Mouse (Mus musculus): ENCODE measurements at regions not wholly inside any gene's neighbourhood (a gene's known extent, or its start where the extent isn't known, plus 50 kb on each side); places are given as distances from the start of the nearest gene placed in this dataset.

DNA sequence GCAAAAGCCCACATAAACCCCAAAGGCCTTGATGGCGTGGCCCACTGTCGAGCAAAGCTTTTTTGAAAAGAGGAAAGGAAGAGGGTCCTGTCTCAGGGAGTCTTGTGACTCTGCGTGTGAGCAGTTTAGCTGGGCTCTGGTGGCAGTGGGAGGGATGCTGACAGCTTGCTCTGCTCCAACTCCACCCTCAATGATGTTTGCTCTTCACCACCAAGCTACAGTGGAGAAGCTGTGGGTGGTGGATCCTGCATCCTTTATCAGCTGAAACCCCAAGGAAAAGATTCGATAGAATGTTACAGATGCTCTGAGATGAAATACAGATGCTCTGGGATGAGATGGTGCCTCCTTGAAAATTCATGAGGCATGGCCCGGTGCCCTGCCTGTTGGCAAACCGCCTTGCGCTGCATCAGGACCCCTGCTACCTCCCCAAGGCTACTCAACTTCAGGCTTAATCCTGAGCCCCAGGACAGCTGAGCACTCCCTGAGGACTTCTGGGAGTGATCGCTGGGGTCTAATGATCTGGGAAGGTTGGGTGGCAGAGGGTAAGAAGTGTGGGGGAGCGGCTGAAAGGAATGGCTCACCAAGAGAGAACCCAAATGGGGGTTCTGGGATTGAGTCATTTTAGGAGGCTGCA, 120.8 kb upstream of the Kit start:
- no peak overlapping the region for H3K4me3 ChIP-seq
- H3K4me2 ChIP-seq = no peak overlapping the region
- peaks cover 10% of the 10 kb centered on the region for H3K4me1 ChIP-seq
- 73% methylated on average over 9 of the region's 9 CpGs for WGBS
- H3K36me3 ChIP-seq = no peaks in the 10 kb centered on the region
- H3K27me3 ChIP-seq (replicated peaks) = peaks cover 20% of the 10 kb centered on the region
- no peaks in the 10 kb centered on the region for H3K9me3 ChIP-seq
- no peak for ATAC-seq (ENCODE audit: extremely low read depth, insufficient number of reproducible peaks, low FRiP score, low TSS enrichment)
- H3K9ac ChIP-seq = no peak overlapping the region
- H3K27ac ChIP-seq (replicated peaks) = no peak overlapping the region

DNA sequence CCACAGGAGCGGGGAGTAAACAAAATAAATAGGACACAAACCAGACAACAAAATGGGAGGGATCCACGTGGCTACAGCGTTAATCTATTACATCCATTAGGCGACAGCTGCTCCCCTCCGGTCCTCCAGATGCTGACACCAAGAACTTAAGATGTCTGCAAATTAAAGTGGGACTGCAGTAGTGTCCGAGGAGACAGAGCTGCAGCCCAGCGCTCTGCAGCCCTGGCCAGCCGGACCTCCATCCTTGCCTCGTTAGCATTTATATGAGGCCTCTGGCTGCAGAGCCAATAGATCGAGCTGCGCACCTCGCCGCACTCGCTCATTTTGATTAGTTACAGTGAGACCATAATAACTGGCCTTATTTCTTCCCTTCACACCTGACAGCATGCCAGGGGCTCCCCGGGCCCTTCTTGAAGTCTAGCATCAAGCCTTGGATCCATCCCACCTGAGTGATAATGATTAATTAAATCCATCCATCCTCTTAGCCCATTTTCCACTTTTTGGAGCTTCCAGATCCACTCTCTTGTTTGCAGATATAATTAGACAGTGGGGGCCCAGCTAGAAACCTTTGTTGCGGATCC, 119.7 kb upstream of the Kit start:
- H3K9ac ChIP-seq = no peak overlapping the region
- H3K4me2 ChIP-seq = no peak overlapping the region
- no peak overlapping the region for H3K27ac ChIP-seq (replicated peaks)
- no peaks in the 10 kb centered on the region for H3K36me3 ChIP-seq
- no peak for ATAC-seq (ENCODE audit: extremely low read depth, insufficient number of reproducible peaks, low FRiP score, low TSS enrichment)
- peaks cover 15% of the 10 kb centered on the region for H3K4me1 ChIP-seq
- H3K9me3 ChIP-seq = no peaks in the 10 kb centered on the region
- H3K27me3 ChIP-seq (replicated peaks) = peaks cover 15% of the 10 kb centered on the region
- no peak overlapping the region for H3K4me3 ChIP-seq
- 86% methylated on average over 16 of the region's 16 CpGs for WGBS

DNA sequence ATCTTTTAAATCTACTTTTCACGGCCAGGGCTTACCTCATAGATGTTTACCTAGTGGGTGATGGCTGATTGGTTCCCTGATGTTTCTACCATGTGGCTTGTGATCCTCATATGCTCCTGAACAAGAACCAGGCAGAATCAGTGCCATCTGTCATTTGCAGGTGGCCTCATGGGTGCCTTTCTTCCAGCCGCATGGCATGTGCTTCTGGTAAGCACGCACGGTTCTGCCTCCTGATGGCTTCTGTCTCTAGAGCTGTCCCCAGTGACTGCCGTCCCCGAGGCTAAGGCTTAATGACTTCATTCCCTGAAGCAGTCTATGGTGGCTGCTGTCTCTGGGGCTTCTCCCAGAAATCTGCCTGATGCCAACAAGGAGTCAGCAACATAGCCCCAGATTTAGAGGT, 117.3 kb upstream of the Kit start:
- ATAC-seq (ENCODE audit: extremely low read depth, insufficient number of reproducible peaks, low FRiP score, low TSS enrichment) = no peak
- WGBS = 79% methylated on average over 6 of the region's 6 CpGs
- H3K27ac ChIP-seq (replicated peaks) = no peak overlapping the region
- peaks cover 14% of the 10 kb centered on the region for H3K4me1 ChIP-seq
- peaks cover 5% of the 10 kb centered on the region; the same call in 1 of the 2 replicates for H3K27me3 ChIP-seq (replicated peaks)
- no peak overlapping the region for H3K4me3 ChIP-seq
- H3K9ac ChIP-seq = no peak overlapping the region
- H3K36me3 ChIP-seq = no peaks in the 10 kb centered on the region
- H3K4me2 ChIP-seq = no peak overlapping the region
- no peaks in the 10 kb centered on the region for H3K9me3 ChIP-seq

DNA sequence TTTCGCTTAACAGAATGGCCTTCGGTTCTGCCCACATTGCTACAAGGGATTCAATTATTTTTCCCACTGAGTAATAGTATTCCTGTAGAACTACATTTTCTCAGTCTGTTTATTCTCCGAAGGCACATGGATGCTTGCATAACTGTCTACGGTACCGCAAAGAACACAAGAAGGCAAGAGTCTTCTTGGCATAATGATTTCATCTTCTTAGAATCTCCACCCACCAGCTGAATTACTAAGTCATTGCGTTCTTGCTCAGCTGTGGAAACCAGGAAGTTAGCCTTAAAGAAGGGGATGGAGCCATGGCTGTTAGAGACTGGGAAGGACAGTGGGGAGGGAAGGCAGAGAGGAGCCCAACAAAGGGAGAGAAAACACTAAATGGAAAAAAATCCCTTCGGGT, 116.4 kb upstream of the Kit start:
- no peaks in the 10 kb centered on the region for H3K36me3 ChIP-seq
- no peak overlapping the region for H3K27ac ChIP-seq (replicated peaks)
- H3K9ac ChIP-seq = no peak overlapping the region
- 86% methylated on average over 7 of the region's 7 CpGs for WGBS
- ATAC-seq (ENCODE audit: extremely low read depth, insufficient number of reproducible peaks, low FRiP score, low TSS enrichment) = no peak
- H3K4me1 ChIP-seq = peaks cover 14% of the 10 kb centered on the region
- peaks cover 5% of the 10 kb centered on the region; the same call in 1 of the 2 replicates for H3K27me3 ChIP-seq (replicated peaks)
- H3K4me2 ChIP-seq = no peak overlapping the region
- H3K4me3 ChIP-seq = no peak overlapping the region
- no peaks in the 10 kb centered on the region for H3K9me3 ChIP-seq

DNA sequence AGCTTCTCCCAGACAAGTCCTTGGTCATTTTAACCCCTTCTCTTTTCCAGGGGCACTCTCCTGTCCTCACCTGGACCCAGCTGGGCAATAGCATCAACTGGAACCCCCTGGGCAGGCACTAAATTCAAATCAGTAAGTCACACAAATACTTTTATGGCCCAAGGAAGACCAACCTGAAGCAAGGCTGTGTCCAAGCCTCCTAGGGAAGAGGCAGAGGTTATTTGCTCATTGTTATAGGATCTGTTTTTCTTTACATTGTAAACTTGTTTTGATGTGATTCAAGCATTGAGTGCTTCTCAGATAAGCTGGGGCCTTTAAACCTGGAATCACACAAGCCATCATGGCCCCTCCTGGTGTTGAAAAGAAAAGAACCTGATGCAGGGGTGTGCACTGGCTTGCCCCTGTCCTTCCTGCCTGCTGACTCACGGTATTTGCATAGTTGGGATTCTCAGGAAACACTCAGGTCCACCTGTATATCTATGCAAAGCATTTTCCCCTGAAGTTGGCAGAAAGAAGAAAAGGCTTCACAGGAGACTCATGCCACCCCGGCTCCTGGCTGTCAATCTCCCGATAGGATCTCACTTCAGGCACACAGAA, 114.9 kb upstream of the Kit start:
- WGBS = 32% methylated on average over 3 of the region's 3 CpGs
- Histone ChIP-seq H3K4me1 (peaks cover 14% of the 10 kb centered on the region), H3K9me3 (no peaks in the 10 kb centered on the region), H3K27ac (replicated peaks) (no peak overlapping the region), H3K4me2 (no peak overlapping the region), H3K36me3 (no peaks in the 10 kb centered on the region), H3K4me3 (no peak overlapping the region), H3K27me3 (replicated peaks) (peaks cover 3% of the 10 kb centered on the region; the same call in 1 of the 2 replicates), H3K9ac (no peak overlapping the region)
- ATAC-seq (ENCODE audit: extremely low read depth, insufficient number of reproducible peaks, low FRiP score, low TSS enrichment) = no peak

DNA sequence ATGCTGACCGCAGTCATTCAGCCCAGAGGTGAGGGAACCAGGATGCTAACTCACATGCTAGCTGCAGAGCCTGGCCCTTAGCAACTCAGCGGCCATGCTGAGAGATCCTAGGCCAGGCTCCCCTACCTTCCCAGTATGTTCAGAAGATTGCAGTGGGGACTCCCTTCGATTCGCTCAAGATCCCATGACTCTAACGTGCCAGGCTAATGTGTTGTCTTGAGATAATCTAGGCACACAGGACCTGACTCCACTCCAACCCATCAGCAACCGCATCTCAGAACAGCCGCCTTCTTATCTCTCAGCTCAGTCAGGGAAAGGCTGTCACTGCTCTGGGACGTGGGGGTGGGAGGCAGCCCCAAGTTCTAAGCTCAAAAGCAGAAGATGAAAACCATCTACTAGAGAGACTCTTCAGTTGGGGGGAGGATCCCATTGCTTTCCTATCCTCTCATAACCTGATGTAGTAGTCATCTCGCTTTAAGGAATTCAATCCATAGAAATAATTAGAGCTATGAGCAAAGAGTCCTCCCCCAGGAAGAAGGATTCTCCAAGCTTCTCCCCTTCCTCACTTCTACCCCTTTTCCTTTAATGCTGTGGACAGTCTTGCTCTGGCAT, 114.2 kb upstream of the Kit start:
- Histone ChIP-seq H3K9ac (no peak overlapping the region), H3K27me3 (replicated peaks) (no peaks in the 10 kb centered on the region), H3K4me3 (no peak overlapping the region), H3K27ac (replicated peaks) (no peak overlapping the region), H3K36me3 (no peaks in the 10 kb centered on the region), H3K4me1 (peaks cover 14% of the 10 kb centered on the region), H3K4me2 (no peak overlapping the region), H3K9me3 (no peaks in the 10 kb centered on the region)
- 27% methylated on average over 9 of the region's 9 CpGs for WGBS
- no peak for ATAC-seq (ENCODE audit: extremely low read depth, insufficient number of reproducible peaks, low FRiP score, low TSS enrichment)

DNA sequence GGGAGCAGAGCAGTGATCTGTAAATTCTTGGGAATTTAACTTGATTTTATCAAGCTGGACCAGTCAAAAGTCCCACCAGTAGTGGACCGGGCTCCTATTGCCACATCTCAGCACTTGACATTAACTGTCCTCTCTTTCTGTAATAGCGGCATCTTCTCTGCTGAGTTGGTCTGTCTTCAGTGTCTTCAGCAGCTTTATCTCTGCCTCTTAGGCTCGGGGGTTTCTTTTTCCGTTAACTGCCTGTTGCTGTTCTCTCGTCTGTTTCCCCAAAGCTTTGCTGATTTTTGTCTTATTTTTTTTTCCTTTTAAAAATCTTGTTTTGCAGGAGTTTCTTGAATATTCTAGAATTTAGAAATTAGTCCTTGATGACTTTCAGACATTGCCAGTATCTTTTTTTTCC, 113.3 kb upstream of the Kit start:
- Histone ChIP-seq H3K4me1 (peaks cover 14% of the 10 kb centered on the region), H3K4me3 (no peak overlapping the region), H3K36me3 (no peaks in the 10 kb centered on the region), H3K9me3 (no peaks in the 10 kb centered on the region), H3K4me2 (no peak overlapping the region), H3K27me3 (replicated peaks) (no peaks in the 10 kb centered on the region), H3K9ac (no peak overlapping the region), H3K27ac (replicated peaks) (no peak overlapping the region)
- no peak for ATAC-seq (ENCODE audit: extremely low read depth, insufficient number of reproducible peaks, low FRiP score, low TSS enrichment)
- 43% methylated on average over 5 of the region's 5 CpGs for WGBS

DNA sequence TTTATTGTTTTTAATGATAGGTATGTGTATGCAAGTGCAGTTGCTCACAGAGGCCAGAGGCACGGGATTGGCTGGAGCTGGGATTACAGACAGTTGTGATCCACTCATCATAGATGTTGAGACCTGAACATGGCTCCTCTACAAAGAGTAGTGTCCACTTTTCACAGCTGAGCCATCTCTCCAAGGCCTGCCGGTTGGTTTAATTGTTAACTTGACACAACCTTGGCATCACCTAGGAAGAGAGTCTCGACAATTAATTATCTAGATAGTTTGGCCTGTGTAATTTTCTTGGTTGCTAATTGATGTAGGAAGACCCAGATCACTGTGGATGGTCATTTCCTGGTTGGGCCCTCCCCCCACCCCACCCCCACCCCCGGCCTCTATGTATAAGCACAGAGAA, 111.1 kb upstream of the Kit start:
- Histone ChIP-seq H3K27me3 (replicated peaks) (no peaks in the 10 kb centered on the region), H3K4me2 (no peak overlapping the region), H3K36me3 (no peaks in the 10 kb centered on the region), H3K27ac (replicated peaks) (no peak overlapping the region), H3K9ac (no peak overlapping the region), H3K4me3 (no peak overlapping the region), H3K9me3 (no peaks in the 10 kb centered on the region), H3K4me1 (peaks cover 14% of the 10 kb centered on the region)
- ATAC-seq (ENCODE audit: extremely low read depth, insufficient number of reproducible peaks, low FRiP score, low TSS enrichment) = no peak
- WGBS = 72% methylated on average over 4 of the region's 4 CpGs

DNA sequence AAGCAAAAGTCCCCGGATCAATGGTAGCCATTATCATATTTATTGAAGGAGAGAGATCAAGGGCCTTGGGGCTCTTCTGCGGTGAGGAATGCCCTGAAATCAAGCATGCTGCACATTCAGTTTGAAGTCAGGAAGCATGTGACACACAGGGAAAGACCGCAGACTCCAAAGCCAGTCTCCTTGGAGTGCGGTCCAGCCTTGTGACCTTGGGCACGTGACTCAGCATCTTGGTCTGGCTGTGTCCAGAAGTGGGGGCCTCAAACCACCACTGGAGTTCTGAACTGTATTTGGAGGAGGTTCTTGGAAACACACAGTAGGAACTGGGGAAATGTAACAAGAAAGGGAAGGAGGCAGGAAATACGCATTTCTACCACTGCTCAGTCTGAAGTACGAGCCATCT, 109.0 kb upstream of the Kit start:
- H3K36me3 ChIP-seq = no peaks in the 10 kb centered on the region
- no peak for ATAC-seq (ENCODE audit: extremely low read depth, insufficient number of reproducible peaks, low FRiP score, low TSS enrichment)
- H3K27me3 ChIP-seq (replicated peaks) = no peaks in the 10 kb centered on the region
- H3K4me1 ChIP-seq = peaks cover 2% of the 10 kb centered on the region
- no peak overlapping the region for H3K4me3 ChIP-seq
- H3K9ac ChIP-seq = no peak overlapping the region
- WGBS = 83% methylated on average over 7 of the region's 7 CpGs
- no peak overlapping the region for H3K4me2 ChIP-seq
- H3K9me3 ChIP-seq = no peaks in the 10 kb centered on the region
- H3K27ac ChIP-seq (replicated peaks) = no peak overlapping the region

DNA sequence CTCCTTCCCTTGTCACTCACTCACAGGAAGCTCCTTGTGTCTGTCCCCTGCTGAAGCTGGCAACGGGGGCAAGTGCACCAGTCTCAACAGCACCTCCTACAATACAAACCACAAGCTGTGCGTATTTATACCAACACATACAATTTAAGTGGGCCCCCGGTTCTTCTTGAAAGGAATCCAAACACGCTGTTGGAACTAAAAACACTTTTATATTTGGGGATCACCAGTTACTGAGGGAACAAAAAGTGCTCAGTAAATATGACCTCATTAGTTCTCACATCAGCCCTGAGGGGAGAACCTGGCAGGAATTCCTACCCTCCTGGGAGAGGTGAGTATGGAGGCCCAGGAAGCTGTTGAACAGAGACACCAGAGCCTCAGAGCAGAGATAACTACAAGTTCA, 107.8 kb upstream of the Kit start:
- Histone ChIP-seq H3K9me3 (no peaks in the 10 kb centered on the region), H3K4me2 (no peak overlapping the region), H3K36me3 (no peaks in the 10 kb centered on the region), H3K9ac (no peak overlapping the region), H3K27ac (replicated peaks) (no peak overlapping the region), H3K4me3 (no peak overlapping the region), H3K4me1 (no peaks in the 10 kb centered on the region), H3K27me3 (replicated peaks) (no peaks in the 10 kb centered on the region)
- 81% methylated on average over 4 of the region's 4 CpGs for WGBS
- no peak for ATAC-seq (ENCODE audit: extremely low read depth, insufficient number of reproducible peaks, low FRiP score, low TSS enrichment)

DNA sequence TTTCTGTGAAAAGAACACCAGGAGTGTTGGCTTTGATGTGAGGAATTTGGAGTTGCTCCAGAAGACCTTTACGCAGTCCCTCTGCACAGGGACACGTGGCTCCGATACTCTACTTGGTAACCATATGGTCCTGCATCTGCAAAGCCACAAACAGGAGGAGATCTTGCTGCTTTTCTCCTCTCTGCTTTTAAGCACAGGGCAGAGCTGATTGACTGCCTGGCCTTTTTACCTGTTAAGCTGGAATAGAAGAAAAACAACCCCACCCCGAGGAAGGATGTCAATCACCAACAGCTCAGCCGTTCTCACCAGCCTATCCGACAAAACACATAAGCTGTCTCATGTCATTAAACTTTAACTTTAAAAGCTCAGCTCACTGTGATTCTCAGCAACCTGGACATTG, 106.8 kb upstream of the Kit start:
- WGBS = 45% methylated on average over 6 of the region's 6 CpGs
- Histone ChIP-seq H3K4me1 (no peaks in the 10 kb centered on the region), H3K9ac (no peak overlapping the region), H3K4me3 (no peak overlapping the region), H3K4me2 (no peak overlapping the region), H3K27me3 (replicated peaks) (no peaks in the 10 kb centered on the region), H3K27ac (replicated peaks) (no peak overlapping the region), H3K9me3 (no peaks in the 10 kb centered on the region), H3K36me3 (no peaks in the 10 kb centered on the region)
- no peak for ATAC-seq (ENCODE audit: extremely low read depth, insufficient number of reproducible peaks, low FRiP score, low TSS enrichment)

DNA sequence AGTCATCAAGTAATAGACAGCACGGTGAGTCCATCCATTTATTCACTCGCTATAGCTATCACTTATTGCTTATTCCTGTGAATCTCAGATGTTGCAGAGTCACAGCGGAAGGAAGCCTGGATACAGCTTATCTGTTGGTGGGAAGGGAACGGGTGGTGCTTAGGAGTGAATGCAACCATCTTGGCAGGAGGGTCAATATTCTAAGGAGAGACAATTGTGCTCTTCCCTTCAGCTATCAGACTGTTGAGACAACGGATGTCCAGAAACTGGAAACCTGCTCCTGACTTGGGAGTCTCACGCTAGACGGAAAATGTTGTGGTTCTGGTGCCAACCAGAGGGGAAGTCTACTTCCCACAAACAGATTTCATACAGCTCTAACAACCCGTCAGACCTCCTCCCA, 103.7 kb upstream of the Kit start:
- H3K4me2 ChIP-seq = no peak overlapping the region
- H3K9me3 ChIP-seq = no peaks in the 10 kb centered on the region
- WGBS = 74% methylated on average over 8 of the region's 8 CpGs
- no peak overlapping the region for H3K27ac ChIP-seq (replicated peaks)
- H3K4me3 ChIP-seq = no peak overlapping the region
- no peaks in the 10 kb centered on the region for H3K27me3 ChIP-seq (replicated peaks)
- no peaks in the 10 kb centered on the region for H3K36me3 ChIP-seq
- no peak overlapping the region for H3K9ac ChIP-seq
- ATAC-seq (ENCODE audit: extremely low read depth, insufficient number of reproducible peaks, low FRiP score, low TSS enrichment) = no peak
- no peaks in the 10 kb centered on the region for H3K4me1 ChIP-seq

All from heart, embryonic 13.5 days (tissue).